Mouse (Mus musculus): ENCODE results near the gene Upk3a.
A peak's percentile ranks its signal among the peaks of the same experiment; 100 is the strongest.

The Upk3a gene

GRCm38 (mm10) chr15:85054098-85054497 lies 37.2 kb downstream of the Upk3a start:
- DNase-seq: no peak

GRCm38 (mm10) chr15:85055186-85055585 lies 38.2 kb downstream of the Upk3a start:
- DNase-seq: no peak

- no peak for DNase-seq
Measured at GRCm38 (mm10) chr15:85063421-85063820, 46.5 kb downstream of the Upk3a start.

- DNase-seq: peak; percentile 48 to 55
Measured at GRCm38 (mm10) chr15:85070561-85070960, 53.6 kb downstream of the Upk3a start.

Measured in kidney, postnatal 36 days (tissue).